Mouse (Mus musculus) small intestine, adult 2 months (tissue): ENCODE measurements around the gene Ski.

Experiments
- CTCF ChIP-seq: fragments of 200-500 bp; IDR thresholded peaks from 2 replicates; pipeline ENCODE4 v1.5.1; 2012; ENCODE audit warnings: low read depth, mild to moderate bottlenecking, control low read depth, inconsistent platforms, low read length, moderate library complexity, mixed read lengths; ENCODE audit not compliant: insufficient replicate concordance, insufficient read length; ENCODE audit errors: extremely low read depth
- POLR2A ChIP-seq: fragments of 200-500 bp; IDR thresholded peaks from 2 replicates; pipeline ENCODE4 v1.6.1; 2012; ENCODE audit warnings: low read depth, mild to moderate bottlenecking, control low read depth, inconsistent platforms, low read length, moderate library complexity

- TF ChIP-seq POLR2A, result no peak
- no peak for TF ChIP-seq CTCF
Measured at GRCm38 (mm10) chr4:155126602-155127372, 95.6 kb downstream of the Ski start.
